Mouse (Mus musculus) layer of hippocampus, adult 8-10 months (tissue): ENCODE data around the gene Armc7. TPM values are rescaled to one million over a fixed set of nuclear protein-coding genes. Genes with fewer than 3 reads are reported as not detected.
"Not testable (repeated sequence)": the region's sequence is repeated elsewhere in the genome, so short reads cannot be mapped to it uniquely, and the experiment has no call there.

Source experiments
- DNase-seq, 2 experiments: peaks; one replicate each; pipeline ENCODE4 v3.0.0; 2022; ENCODE audit warnings: low spot score in 2 of 2
- total RNA-seq, 4 experiments: library from RNA; stranded (reverse); gene quantifications; 2 replicates each; pipeline ENCODE4 v1.2.4; 2022

The Armc7 gene
- total RNA-seq, 4 experiments from 2014 or later = 10.0 to 16.7 (median 13.0) TPM

- DNase-seq = not testable (repeated sequence)
Observed at GRCm38 (mm10) chr11:115454822-115455221, 20.6 kb upstream of the Armc7 start.

- DNase-seq = no peak
Observed at GRCm38 (mm10) chr11:115455619-115456018, 19.8 kb upstream of the Armc7 start.

- no peak for DNase-seq
Observed at GRCm38 (mm10) chr11:115456182-115456581, 19.3 kb upstream of the Armc7 start.

- no peak for DNase-seq
Observed at GRCm38 (mm10) chr11:115457405-115457804, 18.1 kb upstream of the Armc7 start.

GRCm38 (mm10) chr11:115460976-115461375 is 14.5 kb upstream of the Armc7 start:
- no peak for DNase-seq

GRCm38 (mm10) chr11:115461846-115462242 is 13.6 kb upstream of the Armc7 start:
- no peak for DNase-seq

GRCm38 (mm10) chr11:115462243-115462891 is 13.1 kb upstream of the Armc7 start, which contains the start of gene Slc16a5:
TSS of gene Slc16a5 (plus strand) at chr11:115462474.
- DNase-seq = no peak

- DNase-seq = no peak
Observed at GRCm38 (mm10) chr11:115463397-115463796, 12.1 kb upstream of the Armc7 start.

- no peak for DNase-seq
Observed at GRCm38 (mm10) chr11:115464851-115465250, 10.6 kb upstream of the Armc7 start.

- no peak for DNase-seq
Observed at GRCm38 (mm10) chr11:115467217-115467618, 8.2 kb upstream of the Armc7 start.

- no peak for DNase-seq
Observed at GRCm38 (mm10) chr11:115472183-115472582, 3.3 kb upstream of the Armc7 start.

GRCm38 (mm10) chr11:115473626-115474275 is 1.7 kb upstream of the Armc7 start:
- peak; percentile 95 to 99 for DNase-seq

- DNase-seq = no peak
Observed at GRCm38 (mm10) chr11:115475758-115476237, 331 bp downstream of the Armc7 start.

GRCm38 (mm10) chr11:115476630-115477029 is 1.2 kb downstream of the Armc7 start:
- DNase-seq = not testable (repeated sequence)

- DNase-seq = not testable (repeated sequence)
Observed at GRCm38 (mm10) chr11:115477388-115477787, 1.9 kb downstream of the Armc7 start.

- no peak for DNase-seq
Observed at GRCm38 (mm10) chr11:115478296-115478938, 3.0 kb downstream of the Armc7 start.

- peak; percentile 72 to 74 for DNase-seq
Observed at GRCm38 (mm10) chr11:115481553-115482259, 6.2 kb downstream of the Armc7 start.

- DNase-seq = no peak
Observed at GRCm38 (mm10) chr11:115483278-115483677, 7.8 kb downstream of the Armc7 start.

GRCm38 (mm10) chr11:115483726-115484125 is 8.3 kb downstream of the Armc7 start:
- peak; percentile 67 to 88 for DNase-seq

- no peak for DNase-seq
Observed at GRCm38 (mm10) chr11:115485155-115485554, 9.7 kb downstream of the Armc7 start.

GRCm38 (mm10) chr11:115488551-115489104 is 13.2 kb downstream of the Armc7 start:
- DNase-seq = no peak
